Mouse (Mus musculus): ENCODE measurements around the gene Wnt11. TPM values are rescaled to one million over a fixed set of nuclear protein-coding genes. Genes with fewer than 3 reads are reported as not detected.

The Wnt11 gene
- polyA plus RNA-seq, 1 experiment from 2014 or later = 0.80 TPM

GRCm38 (mm10) chr7:98888810-98889209 lies 53.9 kb downstream of the Wnt11 start:
- H3K27ac ChIP-seq (ENCODE audit: low read depth, low read length) = no peak overlapping the region
- H3K4me3 ChIP-seq (ENCODE audit: low read depth, low read length) = no peak overlapping the region
- WGBS = 76% methylated on average over 5 of the region's 5 CpGs

GRCm38 (mm10) chr7:98889211-98889610 lies 54.3 kb downstream of the Wnt11 start:
- no peak overlapping the region for H3K27ac ChIP-seq (ENCODE audit: low read depth, low read length)
- 78% methylated on average over 7 of the region's 7 CpGs for WGBS
- H3K4me3 ChIP-seq (ENCODE audit: low read depth, low read length) = no peak overlapping the region
- no peaks in the 10 kb centered on the region for H3K4me1 ChIP-seq (replicated peaks; ENCODE audit: control insufficient read depth, insufficient read depth, low read length)
- no peak for TF ChIP-seq CTCF (IDR thresholded peaks at IDR 0.05; ENCODE audit: low read depth)
- no peak for ATAC-seq
- H3K4me2 ChIP-seq (replicated peaks; ENCODE audit: low read depth) = no peak overlapping the region
- H3K9me3 ChIP-seq (ENCODE audit: control insufficient read depth) = no peaks in the 10 kb centered on the region
- no peak overlapping the region for H3K9ac ChIP-seq (ENCODE audit: low read depth, low read length)
- H3K36me3 ChIP-seq (ENCODE audit: control insufficient read depth, insufficient read depth) = peaks cover 27% of the 10 kb centered on the region
- no peaks in the 10 kb centered on the region for H3K27me3 ChIP-seq (replicated peaks; ENCODE audit: control insufficient read depth, insufficient read depth, low read length)

More at GRCm38 (mm10) chr7:98888810-98889209, 53.9 kb downstream of the Wnt11 start:
- peaks cover 29% of the 10 kb centered on the region for H3K36me3 ChIP-seq (ENCODE audit: control insufficient read depth, insufficient read depth)
- no peak for ATAC-seq
- no peak overlapping the region for H3K4me2 ChIP-seq (replicated peaks; ENCODE audit: low read depth)
- no peaks in the 10 kb centered on the region for H3K27me3 ChIP-seq (replicated peaks; ENCODE audit: control insufficient read depth, insufficient read depth, low read length)
- no peaks in the 10 kb centered on the region for H3K9me3 ChIP-seq (ENCODE audit: control insufficient read depth)
- H3K9ac ChIP-seq (ENCODE audit: low read depth, low read length) = no peak overlapping the region
- H3K4me1 ChIP-seq (replicated peaks; ENCODE audit: control insufficient read depth, insufficient read depth, low read length) = no peaks in the 10 kb centered on the region
- no peak for TF ChIP-seq CTCF (IDR thresholded peaks at IDR 0.05; ENCODE audit: low read depth)

GRCm38 (mm10) chr7:98893144-98893543 lies 58.2 kb downstream of the Wnt11 start:
- no peak overlapping the region for H3K4me2 ChIP-seq (replicated peaks; ENCODE audit: low read depth)
- ATAC-seq = no peak
- H3K9me3 ChIP-seq (ENCODE audit: control insufficient read depth) = no peaks in the 10 kb centered on the region
- H3K36me3 ChIP-seq (ENCODE audit: control insufficient read depth, insufficient read depth) = peaks cover 13% of the 10 kb centered on the region
- no peak overlapping the region for H3K4me3 ChIP-seq (ENCODE audit: low read depth, low read length)
- no peak overlapping the region for H3K27ac ChIP-seq (ENCODE audit: low read depth, low read length)
- no peaks in the 10 kb centered on the region for H3K27me3 ChIP-seq (replicated peaks; ENCODE audit: control insufficient read depth, insufficient read depth, low read length)
- no peaks in the 10 kb centered on the region for H3K4me1 ChIP-seq (replicated peaks; ENCODE audit: control insufficient read depth, insufficient read depth, low read length)
- TF ChIP-seq CTCF (IDR thresholded peaks at IDR 0.05; ENCODE audit: low read depth) = no peak
- no peak overlapping the region for H3K9ac ChIP-seq (ENCODE audit: low read depth, low read length)
- WGBS = 88% methylated on average over 5 of the region's 5 CpGs

GRCm38 (mm10) chr7:98894305-98894704 lies 59.4 kb downstream of the Wnt11 start:
- H3K4me1 ChIP-seq (replicated peaks; ENCODE audit: control insufficient read depth, insufficient read depth, low read length) = no peaks in the 10 kb centered on the region
- no peak overlapping the region for H3K4me3 ChIP-seq (ENCODE audit: low read depth, low read length)
- no peak for ATAC-seq
- 88% methylated on average over 5 of the region's 5 CpGs for WGBS
- H3K9me3 ChIP-seq (ENCODE audit: control insufficient read depth) = no peaks in the 10 kb centered on the region
- TF ChIP-seq CTCF (IDR thresholded peaks at IDR 0.05; ENCODE audit: low read depth) = no peak
- no peak overlapping the region for H3K27ac ChIP-seq (ENCODE audit: low read depth, low read length)
- H3K27me3 ChIP-seq (replicated peaks; ENCODE audit: control insufficient read depth, insufficient read depth, low read length) = no peaks in the 10 kb centered on the region
- peaks cover 6% of the 10 kb centered on the region; the same call in 1 of the 2 replicates for H3K36me3 ChIP-seq (ENCODE audit: control insufficient read depth, insufficient read depth)
- no peak overlapping the region for H3K4me2 ChIP-seq (replicated peaks; ENCODE audit: low read depth)
- H3K9ac ChIP-seq (ENCODE audit: low read depth, low read length) = no peak overlapping the region

- ATAC-seq = no peak
- Histone ChIP-seq H3K36me3 (ENCODE audit: control insufficient read depth, insufficient read depth) (peaks cover 6% of the 10 kb centered on the region; the same call in 1 of the 2 replicates), H3K9me3 (ENCODE audit: control insufficient read depth) (no peaks in the 10 kb centered on the region), H3K27ac (ENCODE audit: low read depth, low read length) (no peak overlapping the region), H3K27me3 (replicated peaks; ENCODE audit: control insufficient read depth, insufficient read depth, low read length) (no peaks in the 10 kb centered on the region), H3K4me1 (replicated peaks; ENCODE audit: control insufficient read depth, insufficient read depth, low read length) (no peaks in the 10 kb centered on the region), H3K4me2 (replicated peaks; ENCODE audit: low read depth) (no peak overlapping the region), H3K9ac (ENCODE audit: low read depth, low read length) (no peak overlapping the region), H3K4me3 (ENCODE audit: low read depth, low read length) (no peak overlapping the region)
- WGBS = 69% methylated on average over 5 of the region's 5 CpGs
- TF ChIP-seq CTCF (IDR thresholded peaks at IDR 0.05; ENCODE audit: low read depth) = no peak
Measured at GRCm38 (mm10) chr7:98894768-98895167, 59.9 kb downstream of the Wnt11 start.

- no peak overlapping the region for H3K4me2 ChIP-seq (replicated peaks; ENCODE audit: low read depth)
- 42% methylated on average over 10 of the region's 10 CpGs for WGBS
- ATAC-seq = no peak
- no peak overlapping the region for H3K27ac ChIP-seq (ENCODE audit: low read depth, low read length)
- H3K36me3 ChIP-seq (ENCODE audit: control insufficient read depth, insufficient read depth) = peaks cover 6% of the 10 kb centered on the region; the same call in 1 of the 2 replicates
- no peaks in the 10 kb centered on the region for H3K27me3 ChIP-seq (replicated peaks; ENCODE audit: control insufficient read depth, insufficient read depth, low read length)
- TF ChIP-seq CTCF (IDR thresholded peaks at IDR 0.05; ENCODE audit: low read depth) = no peak
- H3K9ac ChIP-seq (ENCODE audit: low read depth, low read length) = no peak overlapping the region
- no peaks in the 10 kb centered on the region for H3K4me1 ChIP-seq (replicated peaks; ENCODE audit: control insufficient read depth, insufficient read depth, low read length)
- H3K9me3 ChIP-seq (ENCODE audit: control insufficient read depth) = no peaks in the 10 kb centered on the region
- no peak overlapping the region for H3K4me3 ChIP-seq (ENCODE audit: low read depth, low read length)
Measured at GRCm38 (mm10) chr7:98895501-98896095, 60.7 kb downstream of the Wnt11 start.

Data from intestine, postnatal 0 days (tissue).